Mouse (Mus musculus) stomach, postnatal 0 days (tissue): ENCODE data around the gene Kirrel2.

Source experiments
- CTCF ChIP-seq: IDR thresholded peaks from 2 replicates; pipeline ENCODE4 v1.5.1; 2016; ENCODE audit warnings: antibody characterized with exemption, low read depth, mild to moderate bottlenecking, moderate library complexity
- EP300 ChIP-seq: optimal IDR thresholded peaks from 2 replicates; pipeline ENCODE3; 2016; ENCODE audit warnings: antibody characterized with exemption

DNA sequence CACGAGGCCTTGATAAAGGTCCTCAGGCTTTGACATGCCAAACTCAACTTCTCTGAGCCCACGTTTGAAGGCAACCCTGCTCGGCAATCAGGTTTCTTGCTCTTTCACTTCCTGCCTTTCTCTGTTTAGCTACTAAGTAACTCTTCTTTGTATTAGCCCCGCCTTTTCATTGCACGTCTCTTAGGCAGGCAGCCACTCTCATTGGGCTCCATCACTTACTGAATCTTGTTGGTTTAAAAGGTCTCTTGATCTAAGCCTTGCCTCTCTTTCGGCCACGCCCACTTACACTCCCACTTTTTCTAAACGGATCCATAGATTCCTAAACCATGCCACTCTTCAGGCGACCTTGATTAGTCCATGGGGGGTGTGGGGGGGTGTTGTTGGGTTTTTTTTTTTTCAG, 13.8 kb downstream of the Kirrel2 start:
- TF ChIP-seq CTCF, result no peak
- no peak for TF ChIP-seq EP300
